Mouse (Mus musculus): Measurements from ENCODE around the gene LTO1. TPM values are rescaled to one million over a fixed set of nuclear protein-coding genes. Genes with fewer than 3 reads are reported as not detected.
A peak's percentile ranks its signal among the peaks of the same experiment; 100 is the strongest.

LTO1 gene
- total and polyA plus RNA-seq, 2 experiments from 2014 or later = 5.5 to 13.6 TPM

GRCm38 (mm10) chr7:144908705-144909104 is 6.2 kb upstream of the LTO1 start:
- 32% methylated on average over 7 of the region's 7 CpGs for WGBS
- TF ChIP-seq CTCF (IDR thresholded peaks at IDR 0.05; ENCODE audit: low read depth) (no peak), EP300 (IDR thresholded peaks at IDR 0.05; ENCODE audit: low read depth) (no peak)
- H3K4me1 ChIP-seq (ENCODE audit: control insufficient read depth, insufficient read depth) = no peaks in the 10 kb centered on the region
- no peak overlapping the region for H3K4me3 ChIP-seq (ENCODE audit: low read depth, low read length)
- DNase-seq (ENCODE audit: low spot score) (no peak), ATAC-seq (ENCODE audit: insufficient read depth, low read depth) (no peak)
- H3K27me3 ChIP-seq (ENCODE audit: control insufficient read depth, insufficient read depth, low read length) = no peaks in the 10 kb centered on the region
- H3K36me3 ChIP-seq (replicated peaks; ENCODE audit: control insufficient read depth, insufficient read depth, low read length) = no peaks in the 10 kb centered on the region
- no peak overlapping the region for H3K27ac ChIP-seq (ENCODE audit: low read depth)
- H3K4me2 ChIP-seq (ENCODE audit: low read depth, low read length) = no peak overlapping the region
- peaks cover 4% of the 10 kb centered on the region; the same call in 1 of the 2 replicates for H3K9me3 ChIP-seq (replicated peaks; ENCODE audit: control insufficient read depth, low read length)
- no peak overlapping the region for H3K9ac ChIP-seq (replicated peaks; ENCODE audit: low read depth, low read length)

- WGBS = 79% methylated on average over 1 of the region's 1 CpGs
- H3K4me3 ChIP-seq (ENCODE audit: low read depth, low read length) = no peak overlapping the region
- H3K4me2 ChIP-seq (ENCODE audit: low read depth, low read length) = no peak overlapping the region
- no peak overlapping the region for H3K27ac ChIP-seq (ENCODE audit: low read depth)
- TF ChIP-seq EP300 (IDR thresholded peaks at IDR 0.05; ENCODE audit: low read depth) (no peak), CTCF (IDR thresholded peaks at IDR 0.05; ENCODE audit: low read depth) (no peak)
- no peaks in the 10 kb centered on the region for H3K9me3 ChIP-seq (replicated peaks; ENCODE audit: control insufficient read depth, low read length)
- H3K9ac ChIP-seq (replicated peaks; ENCODE audit: low read depth, low read length) = no peak overlapping the region
- no peak for ATAC-seq (ENCODE audit: insufficient read depth, low read depth)
- no peaks in the 10 kb centered on the region for H3K36me3 ChIP-seq (replicated peaks; ENCODE audit: control insufficient read depth, insufficient read depth, low read length)
- peaks cover 5% of the 10 kb centered on the region for H3K4me1 ChIP-seq (ENCODE audit: control insufficient read depth, insufficient read depth)
- DNase-seq (ENCODE audit: low spot score) = no peak
- H3K27me3 ChIP-seq (ENCODE audit: control insufficient read depth, insufficient read depth, low read length) = no peaks in the 10 kb centered on the region
These were observed 3.8 kb upstream of the LTO1 start for GRCm38 (mm10) chr7:144911121-144911520.

GRCm38 (mm10) chr7:144912897-144913296 is 2.0 kb upstream of the LTO1 start:
- no peaks in the 10 kb centered on the region for H3K9me3 ChIP-seq (replicated peaks; ENCODE audit: control insufficient read depth, low read length)
- no peak overlapping the region for H3K9ac ChIP-seq (replicated peaks; ENCODE audit: low read depth, low read length)
- DNase-seq (ENCODE audit: low spot score) (no peak), ATAC-seq (ENCODE audit: insufficient read depth, low read depth) (no peak)
- H3K4me2 ChIP-seq (ENCODE audit: low read depth, low read length) = no peak overlapping the region
- WGBS = 82% methylated on average over 4 of the region's 4 CpGs
- H3K36me3 ChIP-seq (replicated peaks; ENCODE audit: control insufficient read depth, insufficient read depth, low read length) = peaks cover 6% of the 10 kb centered on the region; the same call in 1 of the 2 replicates
- H3K27me3 ChIP-seq (ENCODE audit: control insufficient read depth, insufficient read depth, low read length) = no peaks in the 10 kb centered on the region
- H3K27ac ChIP-seq (ENCODE audit: low read depth) = no peak overlapping the region
- no peak for TF ChIP-seq EP300 (IDR thresholded peaks at IDR 0.05; ENCODE audit: low read depth)
- TF ChIP-seq CTCF (IDR thresholded peaks at IDR 0.05; ENCODE audit: low read depth) = no peak
- H3K4me1 ChIP-seq (ENCODE audit: control insufficient read depth, insufficient read depth) = peaks cover 5% of the 10 kb centered on the region
- no peak overlapping the region for H3K4me3 ChIP-seq (ENCODE audit: low read depth, low read length)

GRCm38 (mm10) chr7:144914296-144914947 is 478 bp upstream of the LTO1 start:
- Histone ChIP-seq H3K27me3 (ENCODE audit: control insufficient read depth, insufficient read depth, low read length) (no peaks in the 10 kb centered on the region), H3K9me3 (replicated peaks; ENCODE audit: control insufficient read depth, low read length) (no peaks in the 10 kb centered on the region), H3K9ac (replicated peaks; ENCODE audit: low read depth, low read length) (peak overlapping the region; percentile 83; the same call in 1 of the 2 replicates), H3K4me1 (ENCODE audit: control insufficient read depth, insufficient read depth) (peaks cover 5% of the 10 kb centered on the region), H3K4me3 (ENCODE audit: low read depth, low read length) (peak overlapping the region; percentile 83), H3K4me2 (ENCODE audit: low read depth, low read length) (peak overlapping the region; percentile 77), H3K27ac (ENCODE audit: low read depth) (peak overlapping the region; percentile 76), H3K36me3 (replicated peaks; ENCODE audit: control insufficient read depth, insufficient read depth, low read length) (peaks cover 19% of the 10 kb centered on the region)
- TF ChIP-seq CTCF (IDR thresholded peaks at IDR 0.05; ENCODE audit: low read depth) (peak; percentile 21; the same call in 1 of the 2 replicates), EP300 (IDR thresholded peaks at IDR 0.05; ENCODE audit: low read depth) (no peak)
- no peak for DNase-seq (ENCODE audit: low spot score)
- WGBS = 6% methylated on average over 17 of the region's 17 CpGs
- peak; percentile 84 for ATAC-seq (ENCODE audit: insufficient read depth, low read depth)

GRCm38 (mm10) chr7:144918823-144919222 is 3.9 kb downstream of the LTO1 start:
- ATAC-seq (ENCODE audit: insufficient read depth, low read depth) (no peak), DNase-seq (ENCODE audit: low spot score) (no peak)
- no peak overlapping the region for H3K27ac ChIP-seq (ENCODE audit: low read depth)
- no peaks in the 10 kb centered on the region for H3K27me3 ChIP-seq (ENCODE audit: control insufficient read depth, insufficient read depth, low read length)
- no peaks in the 10 kb centered on the region for H3K9me3 ChIP-seq (replicated peaks; ENCODE audit: control insufficient read depth, low read length)
- TF ChIP-seq CTCF (IDR thresholded peaks at IDR 0.05; ENCODE audit: low read depth) = peak; percentile 33
- TF ChIP-seq EP300 (IDR thresholded peaks at IDR 0.05; ENCODE audit: low read depth) = no peak
- no peak overlapping the region for H3K4me3 ChIP-seq (ENCODE audit: low read depth, low read length)
- H3K36me3 ChIP-seq (replicated peaks; ENCODE audit: control insufficient read depth, insufficient read depth, low read length) = peaks cover 46% of the 10 kb centered on the region
- H3K4me2 ChIP-seq (ENCODE audit: low read depth, low read length) = no peak overlapping the region
- no peak overlapping the region for H3K9ac ChIP-seq (replicated peaks; ENCODE audit: low read depth, low read length)
- 86% methylated on average over 1 of the region's 1 CpGs for WGBS
- peaks cover 5% of the 10 kb centered on the region for H3K4me1 ChIP-seq (ENCODE audit: control insufficient read depth, insufficient read depth)

Data from heart, postnatal 0 days (tissue).